Mouse (Mus musculus) CH12.LX (cell line): ENCODE measurements around the gene Scd2. TPM values are rescaled to one million over a fixed set of nuclear protein-coding genes. Genes with fewer than 3 reads are reported as not detected.

ENCODE experiments used
- DNase-seq: peaks from one replicate; pipeline ENCODE4 v3.0.0-alpha.2; 2013; ENCODE audit errors: extremely low read depth
- H3K27ac ChIP-seq: 2 replicates; pipeline ENCODE4 v1.5.1; 2012; ENCODE audit warnings: low read depth, mild to moderate bottlenecking, control low read depth, moderate library complexity; ENCODE audit not compliant: insufficient read depth
- H3K27me3 ChIP-seq: replicated peaks from 2 replicates; pipeline ENCODE3; 2012; ENCODE audit warnings: inconsistent platforms
- H3K36me3 ChIP-seq, 2 experiments: replicated peaks in 1 of 2; 2 replicates each; pipeline versions ENCODE3 to v1.6.1; 2012; ENCODE audit warnings: inconsistent platforms in 1 of 2, low read length in 1 of 2, mild to moderate bottlenecking in 1 of 2, mixed read lengths in 1 of 2, moderate library complexity in 1 of 2; ENCODE audit not compliant: control insufficient read depth in 1 of 2, insufficient read depth in 1 of 2
- H3K4me1 ChIP-seq, 2 experiments: 2 replicates each; pipeline ENCODE4 v1.6.1; 2012; ENCODE audit warnings: inconsistent platforms in 1 of 2, moderate library complexity in 1 of 2; ENCODE audit not compliant: insufficient read depth in 2 of 2, control insufficient read depth in 1 of 2
- H3K4me2 ChIP-seq: 2 replicates; pipeline ENCODE4 v1.6.1; 2012; ENCODE audit warnings: low read depth, mild to moderate bottlenecking, control low read depth; ENCODE audit not compliant: poor library complexity, insufficient read depth, severe bottlenecking
- H3K4me3 ChIP-seq, 3 experiments: fragments of 150-350 bp in 1 of 3; sonication (generic) in 1 of 3; replicated peaks in 1 of 3; 2 replicates each; pipeline versions ENCODE3 to v1.5.1; 2011 to 2012; ENCODE audit warnings: low read depth in 2 of 3, low read length in 2 of 3, mild to moderate bottlenecking in 2 of 3, moderate library complexity in 2 of 3, control low read depth in 1 of 3, improper control_type of control experiment in 1 of 3, inconsistent platforms in 1 of 3, mixed read lengths in 1 of 3; ENCODE audit not compliant: poor library complexity in 1 of 3
- H3K79me2 ChIP-seq: replicated peaks from 2 replicates; pipeline ENCODE4 v1.6.1; 2012; ENCODE audit warnings: mild to moderate bottlenecking, moderate library complexity; ENCODE audit not compliant: control insufficient read depth, poor library complexity, insufficient read depth, severe bottlenecking; ENCODE audit errors: extremely low read depth
- H3K9ac ChIP-seq: 2 replicates; pipeline ENCODE4 v1.6.1; 2012; ENCODE audit warnings: low read depth, mild to moderate bottlenecking, control low read depth, moderate library complexity; ENCODE audit not compliant: insufficient read depth
- H3K9me3 ChIP-seq: replicated peaks from 2 replicates; pipeline ENCODE3; 2012; ENCODE audit warnings: low read length, inconsistent platforms, mixed read lengths
- BHLHE40 ChIP-seq: IDR thresholded peaks from 2 replicates; pipeline ENCODE4 v1.6.1; 2011; ENCODE audit warnings: mild to moderate bottlenecking, low read depth, low read length, improper control_type of control experiment
- CHD1 ChIP-seq: IDR thresholded peaks from 2 replicates; pipeline ENCODE4 v1.6.1; 2012; ENCODE audit warnings: low read depth, low read length, improper control_type of control experiment, inconsistent platforms
- CHD2 ChIP-seq: IDR thresholded peaks from 2 replicates; pipeline ENCODE4 v1.6.1; 2011; ENCODE audit warnings: low read length, improper control_type of control experiment
- E2F4 ChIP-seq: IDR thresholded peaks from 2 replicates; pipeline ENCODE4 v1.6.1; 2011; ENCODE audit warnings: low read depth, low read length, improper control_type of control experiment; ENCODE audit not compliant: insufficient replicate concordance
- EP300 ChIP-seq: IDR thresholded peaks from 2 replicates; pipeline ENCODE4 v1.6.1; 2011; ENCODE audit warnings: low read length, improper control_type of control experiment
- ETS1 ChIP-seq: conservative IDR thresholded peaks from 2 replicates; pipeline ENCODE4 v1.6.1; 2012; ENCODE audit warnings: low read depth, mild to moderate bottlenecking, inconsistent platforms, low read length, improper control_type of control experiment, moderate library complexity
- GABPA ChIP-seq: IDR thresholded peaks from 2 replicates; pipeline ENCODE4 v1.6.1; 2012; ENCODE audit warnings: low read depth, low read length, improper control_type of control experiment, inconsistent platforms; ENCODE audit not compliant: insufficient replicate concordance
- HCFC1 ChIP-seq: IDR thresholded peaks from 2 replicates; pipeline ENCODE4 v1.6.1; 2012; ENCODE audit warnings: low read depth, mild to moderate bottlenecking, inconsistent platforms, low read length, improper control_type of control experiment
- JUN ChIP-seq: IDR thresholded peaks from 2 replicates; pipeline ENCODE4 v1.6.1; 2011; ENCODE audit warnings: low read depth, mild to moderate bottlenecking, low read length, improper control_type of control experiment, moderate library complexity; ENCODE audit not compliant: insufficient read depth
- KAT2A ChIP-seq: IDR thresholded peaks from 2 replicates; pipeline ENCODE4 v1.6.1; 2012; ENCODE audit warnings: low read length, improper control_type of control experiment, inconsistent platforms; ENCODE audit not compliant: insufficient replicate concordance
- MAX ChIP-seq: IDR thresholded peaks from 2 replicates; pipeline ENCODE4 v1.6.1; 2011; ENCODE audit warnings: low read length, improper control_type of control experiment
- NELFE ChIP-seq: IDR thresholded peaks from 2 replicates; pipeline ENCODE4 v1.6.1; 2011; ENCODE audit warnings: low read depth, low read length, improper control_type of control experiment
- NRF1 ChIP-seq: IDR thresholded peaks from 2 replicates; pipeline ENCODE4 v1.6.1; 2014; ENCODE audit warnings: low read depth, mild to moderate bottlenecking, inconsistent platforms, low read length, improper control_type of control experiment, moderate library complexity
- PAX5 ChIP-seq: IDR thresholded peaks from 2 replicates; pipeline ENCODE4 v1.6.1; 2012; ENCODE audit warnings: low read length, inconsistent platforms, mixed read lengths
- POLR2A ChIP-seq: IDR thresholded peaks from 2 replicates; pipeline ENCODE4 v1.6.1; 2011; ENCODE audit warnings: low read depth, mild to moderate bottlenecking, improper control_type of control experiment, low read length
- RCOR1 ChIP-seq: conservative IDR thresholded peaks from 2 replicates; pipeline ENCODE4 v1.6.1; 2012; ENCODE audit warnings: low read depth, mild to moderate bottlenecking, inconsistent platforms, low read length, improper control_type of control experiment
- SIN3A ChIP-seq: IDR thresholded peaks from 2 replicates; pipeline ENCODE4 v1.6.1; 2012; ENCODE audit warnings: low read length, improper control_type of control experiment, inconsistent platforms
- TCF12 ChIP-seq: IDR thresholded peaks from 2 replicates; pipeline ENCODE4 v1.6.1; 2014; ENCODE audit warnings: low read depth, mild to moderate bottlenecking, inconsistent platforms, low read length, improper control_type of control experiment
- UBTF ChIP-seq: IDR thresholded peaks from 2 replicates; pipeline ENCODE4 v1.6.1; 2012; ENCODE audit warnings: low read depth, mild to moderate bottlenecking, inconsistent platforms, low read length, improper control_type of control experiment, moderate library complexity
- USF1 ChIP-seq: IDR thresholded peaks from 2 replicates; pipeline ENCODE4 v1.6.1; 2014; ENCODE audit warnings: low read depth, mild to moderate bottlenecking, inconsistent platforms, low read length, improper control_type of control experiment
- ZKSCAN1 ChIP-seq: IDR thresholded peaks from 2 replicates; pipeline ENCODE4 v1.6.1; 2012; ENCODE audit warnings: low read depth, inconsistent platforms, low read length, improper control_type of control experiment, borderline replicate concordance
- dilution Hi-C: fragments of 300-500 bp; cut with MboI; formaldehyde crosslinking; loops from 2 replicates; pipeline ENCODE4 v1.14.3; 2020; ENCODE audit warnings: low sequenced_read_pairs; ENCODE audit not compliant: extremely low pct_unique_long_range_greater_than_20kb, extremely low pct_ligation_motif_present
- in situ Hi-C: fragments of 300-500 bp; cut with MboI; formaldehyde crosslinking; loops from 3 replicates; pipeline ENCODE4 v1.14.3; 2019; ENCODE audit warnings: low sequenced_read_pairs, low pct_ligation_motif_present, low pct_unique_long_range_greater_than_20kb, mixed read lengths
- polyA plus RNA-seq: library from polyadenylated mRNA; unstranded; fragments of >175 nt; gene quantifications from 2 replicates; pipeline ENCODE4 v1.2.1, GENCODE M21; 2012; ENCODE audit warnings: low read depth; ENCODE audit not compliant: insufficient read length
- total RNA-seq, 2 experiments: library from RNA; depleted of rRNA; stranded (reverse); fragments of 300-350 nt in 1 of 2; fragments of >200 nt in 1 of 2; gene quantifications; 2 replicates each; pipeline ENCODE4 v1.2.3; 2012 to 2014

The Scd2 gene
- total and polyA plus RNA-seq, 3 experiments = 205 to 408 (median 212) TPM

- TF ChIP-seq NRF1 = peak; percentile 49; the same call in 1 of the 2 replicates
- peak; percentile 33; the same call in 1 of the 2 replicates for TF ChIP-seq SIN3A
- TF ChIP-seq E2F4 = no peak
- no peak for TF ChIP-seq PAX5
- 0 out of 2 replicates have a peak, but pooled peaks have one; percentile 7 for TF ChIP-seq NELFE
- no peak for TF ChIP-seq RCOR1
- peak; percentile 12; the same call in 1 of the 2 replicates for TF ChIP-seq EP300
- TF ChIP-seq, all 38 proteins: peak for 4
- Histone ChIP-seq H3K27ac (peak overlapping the region; percentile 78), H3K4me3 (peak overlapping the region; percentile 62 to 72 (median 63)), H3K9ac (peak overlapping the region; percentile 50; the same call in 1 of the 2 replicates), H3K4me1 (peaks cover 19 to 47% of the 10 kb centered on the region in 2 experiments), H3K9me3 (peaks cover 2% of the 10 kb centered on the region), H3K36me3 (peaks cover 0 to 1% of the 10 kb centered on the region in 2 experiments), H3K79me2 (no peaks in the 10 kb centered on the region), H3K27me3 (no peaks in the 10 kb centered on the region), H3K4me2 (peak overlapping the region; percentile 19)
- DNase-seq = no peak
- dilution Hi-C loops = no loop called here
- in situ Hi-C loops = no loop called here
Measured at GRCm38 (mm10) chr19:44267499-44268002, 25.9 kb upstream of the Scd2 start.

DNA sequence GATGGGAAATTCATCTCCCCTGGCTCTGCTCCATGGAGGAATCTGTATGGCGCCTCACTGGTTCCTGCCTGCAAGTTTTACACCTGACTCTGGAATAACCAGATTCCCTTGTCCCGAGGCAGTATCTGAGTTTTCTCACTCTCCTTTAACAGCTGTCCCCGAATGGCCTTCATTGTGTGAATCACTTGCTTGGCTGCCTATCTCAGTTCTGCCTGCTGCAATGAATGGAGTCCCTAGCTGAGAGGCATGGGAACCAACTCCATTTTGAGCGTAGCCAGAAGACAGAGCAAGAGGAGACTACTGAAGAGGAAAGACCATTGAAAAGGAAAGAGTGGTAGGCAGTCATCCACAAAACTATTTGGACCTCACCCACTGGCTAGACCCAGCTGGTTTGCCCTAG is 19.8 kb upstream of the Scd2 start:
- Histone ChIP-seq H3K79me2 (no peaks in the 10 kb centered on the region), H3K36me3 (no peaks in the 10 kb centered on the region), H3K4me2 (no peak overlapping the region), H3K27ac (no peak overlapping the region), H3K9ac (no peak overlapping the region), H3K27me3 (no peaks in the 10 kb centered on the region), H3K4me1 (peaks cover 5 to 6% of the 10 kb centered on the region in 2 experiments), H3K9me3 (peaks cover 2% of the 10 kb centered on the region), H3K4me3 (no peak overlapping the region)
- no peak for DNase-seq
- in situ Hi-C loops = no loop called here
- no peak for TF ChIP-seq CHD1
- no peak for TF ChIP-seq ETS1
- TF ChIP-seq EP300 = no peak
- TF ChIP-seq ZKSCAN1 = no peak
- TF ChIP-seq SIN3A = no peak
- TF ChIP-seq POLR2A = no peak
- no peak for TF ChIP-seq CHD2
- TF ChIP-seq MAX = no peak
- no peak for TF ChIP-seq UBTF
- TF ChIP-seq JUN = no peak
- no peak for TF ChIP-seq USF1
- no peak for TF ChIP-seq HCFC1
- TF ChIP-seq TCF12 = no peak
- no peak for TF ChIP-seq GABPA
- no peak for TF ChIP-seq BHLHE40
- TF ChIP-seq KAT2A = no peak
- dilution Hi-C loops = no loop called here
